Mouse (Mus musculus): Measurements from ENCODE around the gene Zeb2. TPM values are rescaled to one million over a fixed set of nuclear protein-coding genes. Genes with fewer than 3 reads are reported as not detected.

Gene Zeb2
- polyA plus RNA-seq, 2 experiments: 5.7 to 9.9 TPM

- 43% methylated on average over 7 of the region's 7 CpGs for WGBS (ENCODE audit: insufficient replicate concordance)
- H3K4me2 ChIP-seq (ENCODE audit: low read depth): peak overlapping the region; percentile 41
- no peaks in the 10 kb centered on the region for H3K27me3 ChIP-seq (ENCODE audit: control insufficient read depth, insufficient read depth, low read length)
- ATAC-seq (ENCODE audit: insufficient read depth): peak; percentile 85
- DNase-seq (ENCODE audit: low read depth in 3 of 3, low spot score in 3 of 3): peak in 2 of 3 experiments; percentile 54 to 66
- TF ChIP-seq EP300 (IDR thresholded peaks at IDR 0.05; ENCODE audit: low read depth) (peak; percentile 89), CTCF (IDR thresholded peaks at IDR 0.05; ENCODE audit: low read depth) (no peak)
- no peaks in the 10 kb centered on the region for H3K9me3 ChIP-seq (ENCODE audit: control insufficient read depth, low read length)
- peaks cover 22 to 23% of the 10 kb centered on the region in 2 experiments for H3K4me1 ChIP-seq (replicated peaks; ENCODE audit: control insufficient read depth in 2 of 2, insufficient read depth in 2 of 2, low read length in 1 of 2)
- H3K9ac ChIP-seq (replicated peaks): peak overlapping the region; percentile 24
- peaks cover 3% of the 10 kb centered on the region; the same call in 1 of the 2 replicates for H3K36me3 ChIP-seq (replicated peaks; ENCODE audit: control insufficient read depth, insufficient read depth, low read depth)
- peak overlapping the region; percentile 28 for H3K27ac ChIP-seq
- H3K4me3 ChIP-seq (ENCODE audit: insufficient read depth in 1 of 2, low read depth in 2 of 2, low read length in 2 of 2): no peak overlapping the region
Observed at GRCm38 (mm10) chr2:45068792-45069550, 48.2 kb downstream of the Zeb2 start.

- peaks cover 3% of the 10 kb centered on the region; the same call in 1 of the 2 replicates for H3K36me3 ChIP-seq (replicated peaks; ENCODE audit: control insufficient read depth, insufficient read depth, low read depth)
- no peaks in the 10 kb centered on the region for H3K9me3 ChIP-seq (ENCODE audit: control insufficient read depth, low read length)
- H3K4me1 ChIP-seq (replicated peaks; ENCODE audit: control insufficient read depth in 2 of 2, insufficient read depth in 2 of 2, low read length in 1 of 2): peaks cover 22 to 26% of the 10 kb centered on the region in 2 experiments
- no peak overlapping the region for H3K27ac ChIP-seq
- 42% methylated on average over 5 of the region's 5 CpGs for WGBS (ENCODE audit: insufficient replicate concordance)
- no peak for TF ChIP-seq CTCF (IDR thresholded peaks at IDR 0.05; ENCODE audit: low read depth)
- no peak for TF ChIP-seq EP300 (IDR thresholded peaks at IDR 0.05; ENCODE audit: low read depth)
- H3K27me3 ChIP-seq (ENCODE audit: control insufficient read depth, insufficient read depth, low read length): no peaks in the 10 kb centered on the region
- H3K4me2 ChIP-seq (ENCODE audit: low read depth): no peak overlapping the region
- ATAC-seq (ENCODE audit: insufficient read depth) (no peak; the same call in 1 of the 2 replicates), DNase-seq (ENCODE audit: low read depth in 3 of 3, low spot score in 3 of 3) (no peak)
- no peak overlapping the region for H3K4me3 ChIP-seq (ENCODE audit: insufficient read depth in 1 of 2, low read depth in 2 of 2, low read length in 2 of 2)
- no peak overlapping the region for H3K9ac ChIP-seq (replicated peaks)
Observed at GRCm38 (mm10) chr2:45067116-45067515, 50.1 kb downstream of the Zeb2 start.

GRCm38 (mm10) chr2:45063300-45063890 lies 53.8 kb downstream of the Zeb2 start:
- Histone ChIP-seq H3K4me3 (ENCODE audit: insufficient read depth in 1 of 2, low read depth in 2 of 2, low read length in 2 of 2) (no peak overlapping the region), H3K9me3 (ENCODE audit: control insufficient read depth, low read length) (no peaks in the 10 kb centered on the region), H3K27me3 (ENCODE audit: control insufficient read depth, insufficient read depth, low read length) (no peaks in the 10 kb centered on the region), H3K4me2 (ENCODE audit: low read depth) (no peak overlapping the region), H3K9ac (replicated peaks) (no peak overlapping the region), H3K4me1 (replicated peaks; ENCODE audit: control insufficient read depth in 2 of 2, insufficient read depth in 2 of 2, low read length in 1 of 2) (peaks cover 21 to 31% of the 10 kb centered on the region in 2 experiments), H3K27ac (no peak overlapping the region), H3K36me3 (replicated peaks; ENCODE audit: control insufficient read depth, insufficient read depth, low read depth) (peaks cover 3% of the 10 kb centered on the region; the same call in 1 of the 2 replicates)
- ATAC-seq (ENCODE audit: insufficient read depth) (no peak), DNase-seq (ENCODE audit: low read depth in 3 of 3, low spot score in 3 of 3) (no peak)
- WGBS (ENCODE audit: insufficient replicate concordance): 65% methylated on average over 7 of the region's 7 CpGs
- TF ChIP-seq CTCF (IDR thresholded peaks at IDR 0.05; ENCODE audit: low read depth) (no peak), EP300 (IDR thresholded peaks at IDR 0.05; ENCODE audit: low read depth) (no peak)

GRCm38 (mm10) chr2:45062136-45062535 lies 55.1 kb downstream of the Zeb2 start:
- ATAC-seq (ENCODE audit: insufficient read depth) (no peak), DNase-seq (ENCODE audit: low read depth in 3 of 3, low spot score in 3 of 3) (no peak)
- H3K27ac ChIP-seq: no peak overlapping the region
- H3K4me2 ChIP-seq (ENCODE audit: low read depth): no peak overlapping the region
- H3K9me3 ChIP-seq (ENCODE audit: control insufficient read depth, low read length): no peaks in the 10 kb centered on the region
- no peak overlapping the region for H3K9ac ChIP-seq (replicated peaks)
- WGBS (ENCODE audit: insufficient replicate concordance): 81% methylated on average over 6 of the region's 6 CpGs
- TF ChIP-seq CTCF (IDR thresholded peaks at IDR 0.05; ENCODE audit: low read depth): no peak
- no peak for TF ChIP-seq EP300 (IDR thresholded peaks at IDR 0.05; ENCODE audit: low read depth)
- no peak overlapping the region for H3K4me3 ChIP-seq (ENCODE audit: insufficient read depth in 1 of 2, low read depth in 2 of 2, low read length in 2 of 2)
- H3K27me3 ChIP-seq (ENCODE audit: control insufficient read depth, insufficient read depth, low read length): no peaks in the 10 kb centered on the region
- peaks cover 3% of the 10 kb centered on the region; the same call in 1 of the 2 replicates for H3K36me3 ChIP-seq (replicated peaks; ENCODE audit: control insufficient read depth, insufficient read depth, low read depth)
- H3K4me1 ChIP-seq (replicated peaks; ENCODE audit: control insufficient read depth in 2 of 2, insufficient read depth in 2 of 2, low read length in 1 of 2): peaks cover 24 to 32% of the 10 kb centered on the region in 2 experiments

GRCm38 (mm10) chr2:45060768-45061167 lies 56.4 kb downstream of the Zeb2 start:
- TF ChIP-seq CTCF (IDR thresholded peaks at IDR 0.05; ENCODE audit: low read depth) (no peak), EP300 (IDR thresholded peaks at IDR 0.05; ENCODE audit: low read depth) (no peak)
- no peaks in the 10 kb centered on the region for H3K27me3 ChIP-seq (ENCODE audit: control insufficient read depth, insufficient read depth, low read length)
- no peaks in the 10 kb centered on the region for H3K9me3 ChIP-seq (ENCODE audit: control insufficient read depth, low read length)
- H3K27ac ChIP-seq: no peak overlapping the region
- H3K36me3 ChIP-seq (replicated peaks; ENCODE audit: control insufficient read depth, insufficient read depth, low read depth): peaks cover 3% of the 10 kb centered on the region; the same call in 1 of the 2 replicates
- WGBS (ENCODE audit: insufficient replicate concordance): 65% methylated on average over 4 of the region's 4 CpGs
- DNase-seq (ENCODE audit: low read depth in 3 of 3, low spot score in 3 of 3) (no peak), ATAC-seq (ENCODE audit: insufficient read depth) (no peak)
- H3K4me1 ChIP-seq (replicated peaks; ENCODE audit: control insufficient read depth in 2 of 2, insufficient read depth in 2 of 2, low read length in 1 of 2): peaks cover 36 to 42% of the 10 kb centered on the region in 2 experiments
- H3K4me3 ChIP-seq (ENCODE audit: insufficient read depth in 1 of 2, low read depth in 2 of 2, low read length in 2 of 2): no peak overlapping the region
- no peak overlapping the region for H3K9ac ChIP-seq (replicated peaks)
- no peak overlapping the region for H3K4me2 ChIP-seq (ENCODE audit: low read depth)
